Mouse (Mus musculus): ENCODE data around the gene Zscan12.

DNA sequence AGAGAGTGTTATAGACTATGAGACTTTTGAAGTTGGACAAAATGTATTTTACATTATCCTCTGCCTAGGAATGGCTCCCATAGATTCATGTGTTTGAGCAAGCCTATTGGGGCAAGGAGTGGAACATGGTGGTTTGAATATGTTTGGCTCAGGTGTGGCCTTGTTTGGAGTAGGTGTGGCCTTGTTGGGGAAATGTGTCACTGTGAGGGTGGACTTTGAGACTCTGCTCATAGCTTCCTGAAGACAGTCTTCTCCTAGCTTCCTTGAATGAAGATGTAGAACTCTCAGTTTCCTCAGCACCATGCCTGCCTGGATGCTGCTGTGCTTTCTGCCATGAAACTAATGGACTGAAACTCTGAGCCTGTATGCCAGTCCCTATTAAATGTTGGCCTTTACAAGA lies 12.0 kb upstream of the Zscan12 start:
- TF ChIP-seq CTCF (IDR thresholded peaks at IDR 0.05; ENCODE audit: borderline replicate concordance, control insufficient read depth, extremely low read depth, insufficient read depth, low read length, poor library complexity), result no peak
- TF ChIP-seq POLR2A (IDR thresholded peaks at IDR 0.05; ENCODE audit: control insufficient read depth, extremely low read depth, insufficient read depth, low read length, poor library complexity), result no peak

Measured in thymus, adult 2 months (tissue).